Mouse (Mus musculus) spleen, adult 2 months (tissue): ENCODE data around the gene C1qtnf3. TPM values are rescaled to one million over a fixed set of nuclear protein-coding genes. Genes with fewer than 3 reads are reported as not detected.

Experiments
- DNase-seq, 2 experiments: peaks; one replicate each; pipeline versions ENCODE4 v3.0.0 to v3.0.0-alpha.2; 2012 to 2021; ENCODE audit warnings: low spot score in 2 of 2, low read depth in 1 of 2
- H3K27ac ChIP-seq: fragments of 200-500 bp; 2 replicates; pipeline ENCODE4 v1.5.1; 2012; ENCODE audit warnings: low read length, inconsistent platforms; ENCODE audit not compliant: insufficient read depth
- H3K27me3 ChIP-seq: fragments of 200-500 bp; 2 replicates; pipeline ENCODE4 v1.6.1; 2012; ENCODE audit warnings: mild to moderate bottlenecking, moderate library complexity, low read length, inconsistent platforms; ENCODE audit not compliant: control insufficient read depth, insufficient read depth
- H3K36me3 ChIP-seq: fragments of 200-500 bp; 2 replicates; pipeline ENCODE4 v1.6.1; 2012; ENCODE audit warnings: mild to moderate bottlenecking, low read length, inconsistent platforms; ENCODE audit not compliant: control insufficient read depth, insufficient read depth
- H3K4me1 ChIP-seq: fragments of 200-500 bp; 2 replicates; pipeline ENCODE4 v1.6.1; 2011; ENCODE audit warnings: inconsistent platforms; ENCODE audit not compliant: control insufficient read depth, insufficient read depth, insufficient read length
- H3K4me3 ChIP-seq: fragments of 200-500 bp; 2 replicates; pipeline ENCODE4 v1.5.1; 2011; ENCODE audit warnings: mild to moderate bottlenecking, inconsistent platforms; ENCODE audit not compliant: insufficient read depth, insufficient read length; ENCODE audit errors: extremely low read depth
- CTCF ChIP-seq: fragments of 200-500 bp; IDR thresholded peaks from 2 replicates; pipeline ENCODE4 v1.5.1; 2011; ENCODE audit warnings: mild to moderate bottlenecking, inconsistent platforms; ENCODE audit not compliant: insufficient read depth, insufficient read length, insufficient replicate concordance; ENCODE audit errors: extremely low read depth
- POLR2A ChIP-seq: fragments of 200-500 bp; IDR thresholded peaks from 2 replicates; pipeline ENCODE4 v1.6.1; 2011; ENCODE audit warnings: low read depth, low read length, inconsistent platforms
- WGBS: fragments of 180-500 bp; shearing (Covaris S2); methylation state at CpG from one replicate; pipeline ENCODE4 v1.1.7; 2018; 5-methylcytosine and 5-hydroxymethylcytosine counted together
- polyA plus RNA-seq: library from polyadenylated mRNA; depleted of rRNA; stranded (reverse); fragments of >200 nt; gene quantifications from 2 replicates; pipeline ENCODE4 v1.2.3, GENCODE M21; 2012

Gene C1qtnf3
- polyA plus RNA-seq, 1 experiment, result not detected

GRCm38 (mm10) chr15:10959277-10960026 lies 7.3 kb downstream of the C1qtnf3 start:
- Histone ChIP-seq H3K4me1 (no peaks in the 10 kb centered on the region), H3K36me3 (no peaks in the 10 kb centered on the region), H3K4me3 (no peak overlapping the region), H3K27me3 (no peaks in the 10 kb centered on the region), H3K27ac (no peak overlapping the region)
- 94% methylated on average over 15 of the region's 15 CpGs for WGBS
- TF ChIP-seq CTCF (no peak), POLR2A (no peak)
- no peak for DNase-seq

GRCm38 (mm10) chr15:10960267-10960666 lies 8.1 kb downstream of the C1qtnf3 start:
- Histone ChIP-seq H3K4me1 (no peaks in the 10 kb centered on the region), H3K27ac (no peak overlapping the region), H3K36me3 (no peaks in the 10 kb centered on the region), H3K27me3 (no peaks in the 10 kb centered on the region), H3K4me3 (no peak overlapping the region)
- no peak for DNase-seq
- WGBS, result 88% methylated on average over 5 of the region's 5 CpGs
- TF ChIP-seq POLR2A (no peak), CTCF (no peak)

DNA sequence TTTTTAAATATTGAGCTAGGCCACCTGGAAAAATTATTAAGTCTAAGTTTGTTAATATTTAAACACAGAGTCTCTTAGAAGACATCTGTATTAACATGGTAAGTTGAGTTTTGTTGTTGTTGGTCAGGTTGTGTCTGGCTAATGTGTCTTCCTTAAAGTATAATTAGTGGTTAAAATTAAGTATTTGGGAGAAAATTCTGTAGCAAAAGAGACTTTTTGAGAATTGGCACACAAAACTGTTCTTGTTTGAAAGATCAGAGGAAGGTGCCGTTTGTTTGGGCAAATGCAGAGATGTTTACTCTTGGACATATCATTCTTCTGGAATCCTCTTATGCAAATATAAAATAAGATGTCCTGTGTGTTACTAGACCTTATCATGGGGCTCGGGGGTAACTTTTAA lies 10.5 kb downstream of the C1qtnf3 start:
- Histone ChIP-seq H3K27me3 (no peaks in the 10 kb centered on the region), H3K4me3 (no peak overlapping the region), H3K36me3 (no peaks in the 10 kb centered on the region), H3K4me1 (no peaks in the 10 kb centered on the region), H3K27ac (no peak overlapping the region)
- 87% methylated on average over 2 of the region's 2 CpGs for WGBS
- TF ChIP-seq POLR2A (no peak), CTCF (no peak)
- no peak for DNase-seq

DNA sequence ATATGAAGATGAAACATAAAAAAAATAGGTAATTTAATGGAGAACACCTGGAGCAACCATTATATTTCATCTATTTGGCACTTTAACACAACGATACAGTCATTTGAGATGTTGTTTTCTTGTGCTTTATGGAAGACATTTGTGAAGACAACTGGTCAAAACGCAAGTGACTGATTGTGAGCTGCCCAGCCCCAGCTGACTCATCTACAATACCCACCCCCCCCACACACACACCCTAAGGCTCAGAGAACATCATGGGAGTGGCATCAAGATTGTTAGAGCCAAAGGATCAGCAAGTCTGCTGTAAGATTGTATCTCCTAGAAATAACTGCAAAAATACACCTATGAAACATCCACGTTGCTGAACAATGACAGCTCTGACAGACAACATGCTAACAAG lies 17.3 kb downstream of the C1qtnf3 start:
- TF ChIP-seq CTCF (no peak), POLR2A (no peak)
- 84% methylated on average over 3 of the region's 3 CpGs for WGBS

GRCm38 (mm10) chr15:10970777-10971176 lies 18.6 kb downstream of the C1qtnf3 start:
- Histone ChIP-seq H3K36me3 (no peaks in the 10 kb centered on the region), H3K27me3 (no peaks in the 10 kb centered on the region), H3K4me1 (no peaks in the 10 kb centered on the region), H3K4me3 (no peak overlapping the region), H3K27ac (no peak overlapping the region)
- 86% methylated on average over 5 of the region's 5 CpGs for WGBS
- TF ChIP-seq CTCF (no peak), POLR2A (no peak)
- DNase-seq, result no peak

More for the DNA sequence above, 17.3 kb downstream of the C1qtnf3 start:
- DNase-seq, result no peak
- no peaks in the 10 kb centered on the region for H3K36me3 ChIP-seq
- H3K4me1 ChIP-seq, result no peaks in the 10 kb centered on the region
- H3K27me3 ChIP-seq, result no peaks in the 10 kb centered on the region
- no peak overlapping the region for H3K4me3 ChIP-seq
- H3K27ac ChIP-seq, result no peak overlapping the region

DNA sequence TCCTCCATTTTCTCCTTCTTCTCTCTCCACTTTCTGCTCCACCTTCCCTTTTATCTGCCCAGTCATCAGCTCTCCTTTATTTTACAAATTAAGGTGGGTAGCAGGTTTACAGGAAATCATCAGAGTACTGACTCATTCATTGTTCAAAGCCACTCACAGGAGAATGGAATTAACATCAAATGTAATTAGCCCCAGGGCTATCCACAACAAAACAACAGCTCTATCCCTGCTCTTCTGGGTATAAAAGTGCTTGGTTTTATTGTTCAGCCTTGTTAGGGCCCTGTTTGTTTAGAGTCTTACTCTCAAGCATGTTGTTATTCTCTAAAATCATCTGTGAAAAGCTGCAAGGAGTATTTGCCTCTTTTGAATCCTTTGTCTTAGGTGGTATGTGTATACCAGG lies 25.0 kb downstream of the C1qtnf3 start:
- Histone ChIP-seq H3K27ac (no peak overlapping the region), H3K36me3 (no peaks in the 10 kb centered on the region), H3K4me1 (peaks cover 2% of the 10 kb centered on the region; the same call in 1 of the 2 replicates), H3K27me3 (no peaks in the 10 kb centered on the region), H3K4me3 (no peak overlapping the region)
- TF ChIP-seq CTCF, result no peak
- TF ChIP-seq POLR2A, result no peak
- no peak for DNase-seq

- H3K4me1 ChIP-seq, result peaks cover 2% of the 10 kb centered on the region; the same call in 1 of the 2 replicates
- no peaks in the 10 kb centered on the region for H3K27me3 ChIP-seq
- 80% methylated on average over 2 of the region's 2 CpGs for WGBS
- TF ChIP-seq CTCF (no peak), POLR2A (no peak)
- H3K4me3 ChIP-seq, result no peak overlapping the region
- DNase-seq, result no peak
- H3K36me3 ChIP-seq, result peaks cover 1% of the 10 kb centered on the region; the same call in 1 of the 2 replicates
- H3K27ac ChIP-seq, result no peak overlapping the region
Observed at GRCm38 (mm10) chr15:10980712-10981111, 28.6 kb downstream of the C1qtnf3 start.
